Comparison of ENCODE assay signal across 8 mouse cellular contexts in the genomic region with DNA sequence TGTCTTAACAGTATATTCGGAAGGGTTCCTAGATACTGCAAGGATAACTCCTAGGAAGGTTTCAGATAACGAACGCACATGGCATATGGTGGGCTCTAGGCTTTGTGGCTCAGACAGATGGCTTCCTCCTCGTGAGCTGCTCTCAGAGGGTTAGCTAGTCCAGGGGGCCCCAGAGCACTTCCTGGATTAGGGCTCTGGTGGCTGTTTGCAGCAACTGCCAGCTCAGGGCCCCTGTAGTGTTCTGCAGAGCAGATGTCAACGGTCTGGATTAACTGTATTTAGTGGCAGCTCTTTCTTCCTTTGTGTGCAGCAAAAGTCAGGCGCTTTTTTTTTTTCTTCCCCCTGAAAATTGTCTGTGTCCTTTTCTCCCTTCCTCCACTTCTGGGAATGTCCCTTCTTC. TPM values are rescaled to one million over a fixed set of nuclear protein-coding genes. Genes with fewer than 3 reads are reported as not detected.
A peak's percentile ranks its signal among the peaks of the same experiment; 100 is the strongest.
DNase-seq lines count a peak whose midpoint lies in the region; ATAC-seq lines count a peak whose summit lies in the region.

No protein-coding gene starts in this region.

- no peaks in the 10 kb centered on the region for H3K27me3 ChIP-seq in lung, embryonic 15.5 days
- no peaks in the 10 kb centered on the region for H3K27me3 ChIP-seq in embryonic facial prominence, embryonic 15.5 days
- H3K27me3 ChIP-seq in limb, embryonic 12.5 days: no peaks in the 10 kb centered on the region
- no peaks in the 10 kb centered on the region for H3K27me3 ChIP-seq in neural tube, embryonic 11.5 days (ENCODE audit: control insufficient read depth, insufficient read depth, low read length)

- intact Hi-C loops in left cerebral cortex, postnatal 10 days (cut with DNase I): no loop called here

- H3K27ac ChIP-seq in lung, embryonic 15.5 days: peak overlapping the region; percentile 82
- H3K27ac ChIP-seq in embryonic facial prominence, embryonic 15.5 days (replicated peaks): peak overlapping the region; percentile 81
- peak overlapping the region; percentile 86 for H3K27ac ChIP-seq in limb, embryonic 12.5 days
- H3K27ac ChIP-seq in neural tube, embryonic 11.5 days (ENCODE audit: low read depth, low read length): peak overlapping the region; percentile 58

- H3K9ac ChIP-seq in lung, embryonic 15.5 days: no peak overlapping the region
- no peak overlapping the region for H3K9ac ChIP-seq in embryonic facial prominence, embryonic 15.5 days
- H3K9ac ChIP-seq in limb, embryonic 12.5 days (replicated peaks): peak overlapping the region; percentile 31; the same call in 1 of the 2 replicates
- H3K9ac ChIP-seq in neural tube, embryonic 11.5 days (ENCODE audit: low read length): peak overlapping the region; percentile 35

- 9% methylated on average over 6 of the region's 6 CpGs for WGBS in lung, embryonic 15.5 days
- WGBS in embryonic facial prominence, embryonic 15.5 days: 5% methylated on average over 6 of the region's 6 CpGs
- 12% methylated on average over 6 of the region's 6 CpGs for WGBS in limb, embryonic 12.5 days
- 15% methylated on average over 6 of the region's 6 CpGs for WGBS in neural tube, embryonic 11.5 days

- H3K36me3 ChIP-seq in lung, embryonic 15.5 days: no peaks in the 10 kb centered on the region
- no peaks in the 10 kb centered on the region for H3K36me3 ChIP-seq in embryonic facial prominence, embryonic 15.5 days
- H3K36me3 ChIP-seq in limb, embryonic 12.5 days: no peaks in the 10 kb centered on the region
- no peaks in the 10 kb centered on the region for H3K36me3 ChIP-seq in neural tube, embryonic 11.5 days (ENCODE audit: control insufficient read depth, insufficient read depth, low read length)

- no peak overlapping the region for H3K4me3 ChIP-seq in lung, embryonic 15.5 days
- H3K4me3 ChIP-seq in embryonic facial prominence, embryonic 15.5 days (replicated peaks): no peak overlapping the region
- H3K4me3 ChIP-seq in limb, embryonic 12.5 days (replicated peaks): no peak overlapping the region
- no peak overlapping the region for H3K4me3 ChIP-seq in neural tube, embryonic 11.5 days (ENCODE audit: low read depth, low read length)

- H3K4me1 ChIP-seq in lung, embryonic 15.5 days: peaks cover 25% of the 10 kb centered on the region
- H3K4me1 ChIP-seq in embryonic facial prominence, embryonic 15.5 days: peaks cover 18% of the 10 kb centered on the region
- H3K4me1 ChIP-seq in limb, embryonic 12.5 days (replicated peaks): peaks cover 18% of the 10 kb centered on the region
- peaks cover 8% of the 10 kb centered on the region; the same call in 1 of the 2 replicates for H3K4me1 ChIP-seq in neural tube, embryonic 11.5 days (ENCODE audit: control insufficient read depth, insufficient read depth, low read length)

- no peaks in the 10 kb centered on the region for H3K9me3 ChIP-seq in lung, embryonic 15.5 days
- H3K9me3 ChIP-seq in embryonic facial prominence, embryonic 15.5 days (replicated peaks): no peaks in the 10 kb centered on the region
- no peaks in the 10 kb centered on the region for H3K9me3 ChIP-seq in limb, embryonic 12.5 days
- no peaks in the 10 kb centered on the region for H3K9me3 ChIP-seq in neural tube, embryonic 11.5 days (ENCODE audit: control insufficient read depth, low read length)

- peak; percentile 61; the same call in 1 of the 2 replicates for ATAC-seq in lung, embryonic 15.5 days (ENCODE audit: borderline replicate concordance, extremely low read depth, low FRiP score, low TSS enrichment)
- peak; percentile 83 for ATAC-seq in embryonic facial prominence, embryonic 15.5 days (ENCODE audit: insufficient number of reproducible peaks, low FRiP score, low TSS enrichment, low read depth)
- peak; percentile 83 for ATAC-seq in limb, embryonic 12.5 days (ENCODE audit: insufficient number of reproducible peaks, insufficient read depth, low FRiP score, low TSS enrichment, low read depth)
- ATAC-seq in neural tube, embryonic 11.5 days (ENCODE audit: insufficient read depth, low FRiP score, low TSS enrichment): peak; percentile 61; the same call in 1 of the 2 replicates

- H3K4me2 ChIP-seq in lung, embryonic 15.5 days: peak overlapping the region; percentile 7; the same call in 1 of the 2 replicates
- 0 out of 2 replicates have a peak overlapping the region, but pooled peaks have one; percentile 8 for H3K4me2 ChIP-seq in embryonic facial prominence, embryonic 15.5 days (replicated peaks)
- H3K4me2 ChIP-seq in limb, embryonic 12.5 days: peak overlapping the region; percentile 34
- H3K4me2 ChIP-seq in neural tube, embryonic 11.5 days (ENCODE audit: low read depth): no peak overlapping the region

- no peak for DNase-seq in lung, postnatal 25 days (ENCODE audit: low spot score)
- DNase-seq in neural tube, embryonic 11.5 days (ENCODE audit: low spot score): peak; percentile 59
- DNase-seq in left cerebral cortex, postnatal 10 days (ENCODE audit: extremely low spot score in 1 of 2, low spot score in 2 of 2): no peak
- DNase-seq in adrenal gland, postnatal 25 days: no peak
- no peak for DNase-seq in urinary bladder, postnatal 14 days (ENCODE audit: low spot score)

RNA-seq across cellular contexts. Expression of a gene that starts 11.1 kb away (rescaled TPM):
- 1.4 and 1.7 TPM in 2 replicates for polyA plus RNA-seq in lung, embryonic 15.5 days (2015; fragmentation: Nextera tagmentation; extraction: Ambion mirVana)
- polyA plus RNA-seq in embryonic facial prominence, embryonic 15.5 days (2015; fragmentation: Nextera tagmentation; extraction: Ambion mirVana): 1.4 and 1.7 TPM in 2 replicates
- polyA plus RNA-seq in limb, embryonic 12.5 days (2016; fragmentation: Nextera tagmentation; extraction: Ambion mirVana): 0.14 and 0.38 TPM in 2 replicates
- 0.49 and 1.4 TPM in 2 replicates for polyA plus RNA-seq in neural tube, embryonic 11.5 days (2014; fragmentation: Nextera tagmentation; extraction: Ambion mirVana)
- 1 to 10 TPM in 1 of 2 experiments, not detected in 1; 1.0 TPM for total RNA-seq in left cerebral cortex, postnatal 10 days (2021)
- total RNA-seq in adrenal gland, postnatal 25 days (2021): not detected in 2 replicates

RNA-seq across cellular contexts. Expression of a gene that starts 16.8 kb away (rescaled TPM):
- polyA plus RNA-seq in lung, embryonic 15.5 days (2015; fragmentation: Nextera tagmentation; extraction: Ambion mirVana): 0.92 and 1.5 TPM in 2 replicates
- polyA plus RNA-seq in embryonic facial prominence, embryonic 15.5 days (2015; fragmentation: Nextera tagmentation; extraction: Ambion mirVana): 1.8 and 2.2 TPM in 2 replicates
- polyA plus RNA-seq in limb, embryonic 12.5 days (2016; fragmentation: Nextera tagmentation; extraction: Ambion mirVana): 0.44 and 0.47 TPM in 2 replicates
- polyA plus RNA-seq in neural tube, embryonic 11.5 days (2014; fragmentation: Nextera tagmentation; extraction: Ambion mirVana): 0.16 and 0.28 TPM in 2 replicates
- 1 to 10 TPM; 2.7 to 3.5 TPM for total RNA-seq in left cerebral cortex, postnatal 10 days (2021)
- total RNA-seq in adrenal gland, postnatal 25 days (2021): 1.5 and 1.9 TPM in 2 replicates

Comparison
In these comparisons a context has a peak if more than half of its experiments do, and no peak if none do; other contexts are left out.
1. H3K9ac ChIP-seq: peak in limb, embryonic 12.5 days (single experiment) and neural tube, embryonic 11.5 days (single experiment); none in lung, embryonic 15.5 days (single experiment) and embryonic facial prominence, embryonic 15.5 days (single experiment).
2. Peak in every context shown above with its lines, with median percentiles within 50 percentile points of each other: ATAC-seq and H3K27ac ChIP-seq.